Mouse (Mus musculus) liver, postnatal 0 days (tissue): ENCODE data around the gene Dynlrb1.

ENCODE experiments used
- CTCF ChIP-seq: sonication (generic); IDR thresholded peaks from 2 replicates; pipeline ENCODE4 v1.5.1; 2016; ENCODE audit warnings: antibody characterized with exemption, low read depth
- EP300 ChIP-seq: IDR thresholded peaks from 2 replicates; pipeline ENCODE4 v1.6.1; 2016; ENCODE audit warnings: antibody characterized with exemption, low read depth, mild to moderate bottlenecking

DNA sequence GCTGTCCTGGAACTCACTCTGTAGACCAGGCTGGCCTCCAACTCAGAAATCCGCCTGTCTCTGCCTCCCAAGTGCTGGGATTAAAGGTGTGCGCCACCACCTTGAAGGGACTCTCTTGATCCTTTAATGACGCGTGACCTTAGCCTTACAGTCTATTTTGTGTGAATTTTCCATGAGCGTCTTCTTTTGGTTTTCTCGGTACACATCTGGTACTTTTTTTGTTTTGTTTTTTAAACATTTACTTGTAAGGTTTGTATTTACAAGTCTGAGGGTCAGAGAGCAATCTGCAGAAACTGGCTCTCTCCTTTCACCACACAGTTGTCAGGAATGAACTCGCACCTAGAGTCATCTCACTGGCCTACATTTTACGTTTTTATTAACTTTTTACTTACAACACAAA lies 37.3 kb downstream of the Dynlrb1 start:
- TF ChIP-seq EP300 (no peak), CTCF (no peak)
